Mouse (Mus musculus) kidney, adult 9 months (tissue): Measurements from ENCODE around the gene Ets2.

ENCODE experiments used
- DNase-seq: peaks from one replicate; pipeline ENCODE4 v3.0.0; 2022

Ets2 gene

GRCm38 (mm10) chr16:95770402-95770801 is 68.5 kb downstream of the Ets2 start:
- no peak for DNase-seq
